21 mouse cellular contexts compared by ENCODE assay signal in genomic region chr1:86986372-86986771, GRCm38 (mm10).
DNase-seq lines count a peak whose midpoint lies in the region; ATAC-seq lines count a peak whose summit lies in the region.
"Had no signal": no experiment of that assay in that cellular context is flagged by ENCODE, and none has a peak within 500 bp of the region (broad histone marks: within the 10 kb centered on the region; RNA-seq: fewer than 3 reads in every experiment).

No protein-coding gene starts in this region.

- peak; percentile 78 for ATAC-seq in frontal cortex, adult (ENCODE audit: low TSS enrichment)
- ATAC-seq: activated CD4-positive, CD25-positive, alpha-beta regulatory T cell, adult 4 months; forebrain, embryonic 13.5 days; forebrain, embryonic 16.5 days; hindbrain, postnatal 0 days; inflammation-experienced regulatory T-cells, adult 6 months had no signal

- no peak for DNase-seq in frontal cortex, postnatal 14 days (ENCODE audit: low spot score in 2 of 2)
- DNase-seq in layer of hippocampus, adult 11-12 months (ENCODE audit: low spot score), result peak; percentile 34
- no peak for DNase-seq in layer of hippocampus, postnatal 25 days (ENCODE audit: extremely low spot score in 1 of 2, low spot score in 1 of 2)
- peak; percentile 28 for DNase-seq in right cerebral cortex, adult 18-20 months
- DNase-seq in right cerebral cortex, postnatal 4 days, result no peak
- DNase-seq: adrenal gland, adult 8-10 months; adrenal gland, postnatal 25 days; cerebellum, adult 18-20 months; cerebellum, adult 9-10 months; cerebellum, postnatal 14 days; gastrocnemius, adult 2 months; gastrocnemius, postnatal 14 days; heart, adult 18-20 months; heart, postnatal 14 days; heart, postnatal 4 days had no signal

Comparison
In these comparisons a context has a peak if more than half of its experiments do, and no peak if none do; other contexts are left out.
1. DNase-seq: peak in layer of hippocampus, adult 11-12 months (single experiment) and right cerebral cortex, adult 18-20 months (single experiment); none in frontal cortex, postnatal 14 days (0 of 2), layer of hippocampus, postnatal 25 days (0 of 2) and right cerebral cortex, postnatal 4 days (single experiment).